Mouse (Mus musculus) spleen, adult 12 weeks (tissue): Measurements from ENCODE around the gene Fat3.

Source experiments
- DNase-seq: peaks from one replicate; pipeline ENCODE4 v3.0.0; 2022; ENCODE audit warnings: low spot score

Fat3 gene

DNA sequence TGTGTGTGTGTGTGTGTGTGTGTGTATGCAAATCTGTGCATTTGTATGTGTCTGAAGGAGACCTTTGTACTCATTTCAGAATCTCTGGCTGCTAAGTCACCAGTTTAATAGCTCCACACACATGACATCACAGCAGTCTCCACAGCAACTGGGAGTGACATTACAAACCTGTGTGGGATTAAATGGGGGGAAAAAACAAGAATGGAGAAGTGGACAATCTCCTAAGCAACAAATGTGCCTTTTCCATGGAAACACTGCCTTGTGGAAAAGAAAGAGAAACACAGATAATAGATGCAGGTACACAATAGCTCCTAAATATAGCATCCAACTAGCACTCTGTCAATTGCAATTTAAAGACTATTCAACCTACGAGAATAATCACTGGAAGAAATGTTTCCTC, 353.4 kb downstream of the Fat3 start:
- no peak for DNase-seq

DNA sequence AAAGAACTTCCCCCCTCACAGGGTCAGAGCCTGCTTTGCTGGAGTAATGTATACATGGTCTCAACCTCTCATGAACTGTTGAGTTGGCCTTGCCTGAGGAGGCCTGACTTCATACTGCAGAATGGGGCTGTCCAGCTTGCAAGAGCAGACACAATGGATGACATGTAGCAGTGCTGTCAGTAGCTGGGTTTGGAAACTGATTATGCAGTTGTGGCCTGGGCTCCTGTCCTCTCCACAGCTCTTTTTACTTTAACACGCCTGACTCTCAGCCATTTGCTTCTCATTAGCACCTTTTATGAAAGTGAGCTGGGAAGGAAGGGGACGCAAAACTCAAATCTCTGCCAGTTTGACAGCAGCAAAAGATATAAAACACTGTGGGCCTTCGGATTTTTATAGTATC, 356.4 kb downstream of the Fat3 start:
- no peak for DNase-seq

DNA sequence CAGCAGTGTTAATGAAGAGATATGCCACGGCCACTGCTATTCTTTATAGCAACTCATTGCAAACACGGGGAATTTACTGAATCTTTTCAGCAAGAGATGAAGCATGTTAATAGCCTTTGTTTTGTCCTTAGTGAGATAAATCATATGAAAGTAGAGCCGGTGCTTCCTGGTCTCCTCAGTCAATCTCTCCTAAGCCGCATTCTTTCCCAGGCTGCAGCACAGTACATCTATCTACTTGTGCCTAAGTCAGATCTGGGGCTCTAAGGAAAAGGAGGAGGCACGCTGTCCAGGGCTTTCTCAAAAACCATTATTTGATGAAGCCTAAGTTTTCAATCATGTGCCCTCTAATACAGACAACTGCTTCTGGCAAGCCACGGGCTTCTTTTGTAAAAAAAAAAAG, 361.8 kb downstream of the Fat3 start:
- DNase-seq = no peak

DNA sequence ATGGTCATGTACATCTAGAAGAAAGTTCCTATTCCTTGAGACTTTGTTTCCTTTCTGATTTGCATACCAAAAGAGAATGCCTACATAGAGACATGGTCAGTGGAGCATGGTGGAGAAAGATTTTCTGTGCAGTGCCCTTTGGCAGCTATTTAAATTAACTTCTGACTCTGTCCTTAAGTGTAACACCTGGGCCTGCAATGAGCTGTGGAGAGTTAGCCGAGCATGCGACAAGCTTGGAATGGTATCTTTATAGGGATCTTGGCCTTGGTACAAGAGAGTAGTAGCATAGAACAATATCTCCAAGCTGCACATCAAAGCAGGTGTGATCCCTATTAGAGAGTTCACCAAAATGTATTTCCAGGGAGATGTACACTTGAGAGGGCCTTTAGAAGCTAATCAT, 368.0 kb downstream of the Fat3 start:
- no peak for DNase-seq

DNA sequence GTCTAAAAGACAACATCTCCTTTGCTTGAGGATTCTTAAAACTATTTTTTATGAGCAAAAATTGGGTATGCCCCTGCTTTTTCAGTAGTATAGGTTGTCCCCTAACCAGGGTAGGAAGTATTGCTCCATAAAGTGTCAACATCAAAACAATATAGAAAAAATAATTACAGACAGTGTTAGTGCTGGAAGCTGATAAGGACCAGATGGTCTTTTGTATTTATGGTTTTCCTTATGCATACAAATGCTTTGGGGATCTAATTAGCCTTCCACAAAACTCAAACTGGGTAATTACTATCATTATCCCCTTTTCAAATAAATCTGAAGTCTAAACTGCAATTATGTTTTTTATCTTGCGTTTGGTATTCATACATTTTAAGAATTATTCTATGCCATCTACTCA, 368.5 kb downstream of the Fat3 start:
- DNase-seq = no peak

DNA sequence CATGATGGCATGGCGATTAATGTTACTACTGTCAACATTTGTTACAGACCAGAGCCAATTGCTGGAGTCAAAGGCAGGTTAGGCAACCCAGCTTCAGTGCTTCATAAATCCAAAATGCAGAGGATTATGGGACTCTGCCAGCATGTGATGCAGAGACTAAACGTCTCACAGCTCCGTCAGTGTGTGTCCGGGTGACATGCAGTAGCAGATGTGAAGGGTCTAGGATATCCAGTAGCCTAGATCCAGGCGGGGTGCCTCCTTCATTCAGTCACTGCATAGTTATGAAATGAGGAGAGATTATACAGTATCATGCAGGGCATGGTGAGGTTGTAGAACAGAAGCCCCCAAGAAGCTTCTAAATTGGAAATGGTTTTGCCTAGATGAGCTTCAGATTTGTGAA, 379.3 kb downstream of the Fat3 start:
- DNase-seq = no peak

DNA sequence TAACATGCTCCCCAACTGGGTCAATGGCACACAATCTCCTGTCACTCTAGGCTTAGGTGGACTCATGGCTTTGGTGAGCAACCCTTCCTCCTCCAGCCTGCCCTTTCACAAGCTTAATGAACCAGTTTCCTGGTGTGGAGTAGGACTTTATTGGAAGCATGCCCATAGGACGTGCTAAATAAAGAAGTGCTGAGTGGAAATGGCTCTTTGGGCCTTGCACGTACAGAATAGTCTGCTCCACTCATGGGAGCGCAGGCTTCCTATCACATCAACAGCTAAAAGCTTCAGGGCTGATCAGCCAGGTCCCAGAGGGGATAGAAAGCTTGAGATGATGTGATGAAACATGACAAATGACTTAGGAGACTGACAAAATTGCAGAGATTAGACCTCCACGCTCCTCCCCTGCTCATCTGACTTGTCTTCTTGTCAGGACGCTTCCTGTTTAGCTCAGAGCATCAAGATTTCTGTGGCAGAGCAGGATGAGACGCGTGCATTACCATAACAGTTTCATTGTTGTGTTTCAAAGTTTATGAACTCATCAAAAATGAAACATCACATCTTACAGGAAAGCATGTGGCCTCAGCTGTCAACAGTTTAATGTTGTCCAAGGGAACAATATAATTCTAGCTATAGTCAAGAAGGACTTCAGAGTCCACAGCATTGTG, 386.1 kb downstream of the Fat3 start:
- no peak for DNase-seq

DNA sequence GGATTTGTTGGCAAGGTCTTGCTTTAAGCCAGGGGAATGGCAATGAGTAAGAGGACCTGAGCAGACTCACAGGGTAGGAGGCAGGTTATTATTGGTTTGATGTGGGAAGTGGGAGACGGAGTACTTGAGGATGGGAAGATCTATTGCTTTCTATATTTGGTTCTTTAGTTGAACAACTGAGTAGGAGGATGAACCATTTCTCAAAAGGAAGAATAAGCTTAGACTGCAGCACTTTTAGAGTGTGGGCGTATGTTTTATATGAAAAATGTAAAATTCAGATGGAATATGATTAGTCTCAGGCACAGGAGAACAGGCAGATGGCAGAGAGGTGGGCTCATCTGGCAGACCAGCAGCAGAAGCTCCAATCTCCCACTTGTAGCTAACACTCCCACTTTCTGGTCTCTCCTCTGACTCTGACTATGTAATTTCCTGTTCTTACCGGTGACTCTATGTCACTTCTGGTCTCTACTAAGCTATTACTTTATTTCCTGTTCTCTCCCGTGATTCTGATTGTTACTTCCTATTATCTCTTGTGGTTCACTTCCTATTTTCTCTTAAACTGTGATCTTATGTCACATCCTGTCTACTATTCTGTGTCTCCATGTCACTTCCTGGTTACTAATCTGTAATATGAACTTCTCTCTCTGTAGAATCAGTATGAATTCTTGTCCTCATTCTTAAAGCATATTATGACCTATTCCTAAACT, 387.0 kb downstream of the Fat3 start:
- no peak for DNase-seq

DNA sequence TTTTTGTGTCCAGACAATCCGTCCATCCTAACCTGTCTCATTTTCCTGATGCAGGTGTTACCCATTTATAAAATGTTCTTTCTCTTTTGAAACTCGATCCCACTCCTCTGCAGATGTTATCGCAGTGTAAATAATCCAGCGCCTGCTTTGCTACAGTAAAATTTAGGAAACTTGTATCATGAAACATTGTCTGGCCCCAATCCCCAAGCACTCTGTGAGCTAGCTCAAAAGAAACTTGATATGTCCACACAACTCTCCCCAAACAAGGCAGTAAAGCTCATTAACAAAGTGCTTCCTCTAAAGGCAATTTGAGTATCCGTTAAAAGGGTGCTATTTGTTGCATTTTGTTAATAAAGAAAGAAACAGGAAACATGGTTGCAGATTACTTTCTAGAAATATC, 393.2 kb downstream of the Fat3 start:
- DNase-seq = no peak

DNA sequence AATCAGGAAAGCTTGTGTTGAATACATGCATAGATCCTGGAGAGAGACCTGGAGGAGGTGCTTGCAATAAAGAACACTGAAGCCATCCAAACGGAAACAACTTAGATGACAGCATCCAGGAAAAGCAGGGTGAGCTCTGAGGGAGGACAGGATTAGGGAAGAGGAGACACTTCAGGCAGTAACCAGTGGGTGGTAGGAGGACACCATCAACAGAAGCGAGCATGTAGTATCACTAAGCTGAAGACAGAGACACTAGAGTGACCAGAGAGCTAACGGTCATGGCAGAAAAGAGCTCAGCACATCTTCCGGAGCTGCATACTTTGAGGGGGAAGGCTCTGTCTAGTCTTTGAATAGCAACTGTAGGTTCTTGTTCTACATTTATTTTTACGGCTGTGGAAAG, 393.7 kb downstream of the Fat3 start:
- no peak for DNase-seq

DNA sequence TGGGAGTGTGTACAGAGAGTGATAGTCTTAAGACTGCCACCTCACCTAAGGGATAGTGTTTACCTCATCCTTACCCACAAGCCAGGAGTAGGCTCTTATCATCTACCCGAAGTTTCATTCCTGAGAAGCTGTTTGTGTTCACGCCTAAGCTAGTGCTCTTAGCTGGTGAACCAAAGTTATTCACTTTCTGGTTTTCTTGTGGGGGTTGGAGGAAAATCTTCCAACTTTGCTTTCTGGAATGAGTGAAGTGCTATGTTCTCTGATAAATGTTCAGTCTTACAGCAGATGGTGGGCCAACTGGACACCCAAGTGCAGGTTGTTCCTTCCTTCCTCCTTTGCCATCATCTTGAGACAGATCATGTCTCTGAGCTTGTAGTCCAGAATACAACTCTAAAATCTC, 402.5 kb downstream of the Fat3 start:
- DNase-seq = no peak

DNA sequence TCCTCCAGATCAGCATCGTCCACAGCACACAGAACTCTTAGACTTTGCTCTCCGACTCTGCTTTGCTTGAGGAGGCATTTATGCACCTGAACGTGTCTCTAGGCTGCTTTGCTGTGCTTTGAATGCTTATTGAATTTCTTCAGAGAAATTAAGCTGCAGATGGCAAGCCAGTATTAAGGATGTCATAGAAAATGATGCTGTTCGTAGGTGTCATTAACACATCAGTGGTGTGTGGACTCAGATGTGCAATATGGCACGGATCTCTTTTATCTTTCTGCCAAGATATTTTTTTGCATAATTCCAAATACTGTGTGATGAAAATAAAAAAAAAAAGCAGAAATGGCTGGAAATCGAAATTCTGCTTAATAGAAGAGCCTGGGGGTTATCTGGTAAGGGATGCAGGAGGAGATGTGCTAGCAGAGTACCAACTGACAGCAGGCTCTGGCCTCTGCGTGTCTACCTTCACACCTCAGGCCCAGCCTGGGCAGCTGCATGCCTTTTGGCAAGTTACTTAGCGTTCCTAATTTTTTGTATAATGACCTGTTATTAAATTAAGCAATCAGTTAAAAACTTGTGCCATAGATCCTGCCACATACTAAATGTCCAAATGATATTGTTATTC, 407.9 kb downstream of the Fat3 start:
- DNase-seq = no peak

DNA sequence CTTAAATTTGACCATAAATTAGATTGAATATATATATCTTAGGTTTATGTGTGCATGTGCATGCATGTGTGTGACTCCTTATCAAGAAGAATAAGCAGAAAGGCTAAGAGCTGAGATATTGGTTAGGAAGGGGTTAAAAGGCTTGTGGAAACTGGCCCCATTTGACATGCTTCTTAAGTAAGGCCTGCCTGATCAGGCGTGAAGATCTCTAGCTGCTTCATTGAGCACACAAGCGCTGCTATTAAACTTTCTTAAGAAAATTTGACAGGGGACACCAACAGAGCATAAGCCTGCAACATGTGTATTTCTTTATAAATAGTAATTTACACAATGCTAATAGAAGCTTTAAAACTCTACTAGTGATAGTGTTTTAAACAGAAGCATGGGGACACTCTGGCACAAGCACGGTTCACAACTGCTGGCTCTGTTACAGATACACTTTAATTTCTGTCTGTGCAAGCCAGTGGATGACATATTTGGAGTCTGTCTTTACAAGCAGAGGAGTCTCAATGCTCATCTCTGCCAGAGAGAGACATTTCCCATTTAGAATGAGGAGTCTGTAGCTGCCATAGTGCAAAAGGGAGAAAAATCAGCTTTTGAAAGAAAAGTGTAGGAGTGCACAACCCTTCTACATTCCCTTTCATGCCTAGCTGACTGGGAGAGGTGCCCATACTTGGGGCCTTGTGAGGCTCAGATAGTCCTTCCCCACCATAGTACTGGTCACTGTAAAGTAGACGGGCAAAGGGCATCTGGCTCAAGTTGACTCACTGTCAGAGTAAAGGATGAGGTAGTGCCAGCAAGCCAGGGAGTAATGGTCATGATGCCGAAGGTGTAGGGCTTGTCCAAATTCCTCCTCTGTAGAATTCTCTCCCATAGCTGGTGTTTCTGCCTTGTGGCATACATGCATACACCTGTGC, 408.8 kb downstream of the Fat3 start:
- DNase-seq = no peak

DNA sequence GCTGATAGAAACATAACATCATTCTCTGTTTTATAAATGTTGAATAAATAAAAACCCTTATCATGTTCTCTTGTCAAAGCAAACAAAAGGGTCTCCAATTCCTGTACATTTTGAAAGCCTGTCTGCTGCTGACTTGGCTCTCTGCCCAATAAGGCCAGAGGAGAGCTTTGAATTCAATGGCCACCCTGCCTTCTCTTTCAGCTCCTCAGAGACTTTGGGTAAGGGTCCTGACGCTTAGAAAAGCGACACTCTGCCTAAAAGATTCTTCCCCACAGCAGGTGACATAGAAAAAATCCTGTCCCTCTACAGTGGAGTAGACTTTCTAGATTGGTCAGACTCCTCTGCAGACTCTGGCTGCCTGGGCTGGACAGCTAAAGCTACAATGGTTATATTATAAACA, 421.8 kb downstream of the Fat3 start:
- no peak for DNase-seq

DNA sequence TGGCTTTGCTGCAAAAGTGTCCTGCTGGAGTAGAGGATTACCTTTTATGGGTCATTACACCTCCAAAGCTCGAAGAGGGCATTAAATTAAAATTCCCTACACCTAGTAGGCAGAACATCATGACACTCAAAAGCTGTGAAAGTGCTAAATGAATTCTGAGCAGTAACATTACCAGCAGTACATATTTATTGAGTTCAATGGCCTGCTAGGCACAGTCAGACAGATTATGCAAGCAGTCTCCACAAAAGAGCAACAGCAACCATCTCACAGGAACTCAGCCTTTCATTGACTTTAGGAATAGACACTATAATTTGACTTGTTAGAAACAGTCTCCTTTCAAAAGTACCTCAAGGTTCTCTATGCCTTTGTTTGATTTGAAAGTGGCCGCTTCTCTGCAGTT, 426.4 kb downstream of the Fat3 start:
- no peak for DNase-seq

DNA sequence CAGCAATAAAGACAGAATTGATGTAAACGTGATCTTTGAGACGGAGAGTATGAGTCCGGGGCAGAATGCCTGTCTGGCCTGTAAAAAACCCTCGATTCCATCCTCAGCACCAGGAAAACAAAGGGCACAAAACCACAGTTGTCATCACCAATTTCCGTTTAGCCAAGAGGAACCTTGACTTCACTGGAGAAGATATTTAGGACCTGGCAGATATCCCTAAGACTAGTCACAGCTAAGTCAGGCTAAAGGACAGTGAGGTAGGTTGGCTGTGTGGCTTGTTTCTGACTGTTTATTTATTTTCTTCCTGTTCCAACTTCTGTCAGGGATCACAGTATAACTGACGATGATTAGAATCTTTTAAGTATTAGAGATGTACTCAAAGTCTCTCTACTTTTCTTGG, 427.0 kb downstream of the Fat3 start:
- DNase-seq = no peak

DNA sequence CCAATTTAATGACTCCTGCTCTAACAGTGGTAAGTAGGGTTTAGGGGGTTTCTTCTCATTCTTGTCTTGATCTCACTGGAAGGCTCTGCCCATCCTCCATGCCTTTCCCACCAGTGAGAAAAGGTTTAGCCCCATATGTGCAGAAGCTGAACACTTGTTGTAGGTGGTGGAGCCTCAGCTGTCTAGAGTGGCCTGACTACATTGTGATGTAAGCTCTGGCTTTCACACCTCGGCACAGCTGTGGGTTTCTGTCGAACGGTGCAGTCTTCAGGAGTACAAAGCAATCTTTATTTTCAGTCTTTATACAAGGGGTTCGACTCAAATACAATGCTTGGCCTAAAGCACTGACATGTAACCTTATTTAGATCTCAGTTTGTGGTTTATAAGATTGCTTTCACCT, 437.6 kb downstream of the Fat3 start:
- no peak for DNase-seq

DNA sequence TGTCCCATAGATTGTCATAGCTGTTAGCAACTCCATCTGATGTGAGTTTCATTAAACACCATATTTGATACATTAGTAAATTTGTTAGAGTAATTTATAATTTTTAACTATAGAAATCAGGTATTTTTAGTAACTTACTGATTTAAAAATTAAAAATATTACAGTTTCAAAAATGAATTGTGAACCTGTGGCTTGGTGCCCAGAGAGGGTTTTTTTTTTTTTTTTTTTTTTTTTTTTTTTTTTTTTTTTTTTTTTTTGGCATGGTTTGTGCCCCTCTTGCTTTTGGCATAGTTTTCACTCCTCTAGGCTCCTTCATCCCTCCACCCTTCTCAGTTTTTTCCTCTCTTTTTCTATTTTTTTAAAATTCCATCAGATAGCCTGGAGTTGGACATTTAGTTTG, 438.6 kb downstream of the Fat3 start:
- no peak for DNase-seq

DNA sequence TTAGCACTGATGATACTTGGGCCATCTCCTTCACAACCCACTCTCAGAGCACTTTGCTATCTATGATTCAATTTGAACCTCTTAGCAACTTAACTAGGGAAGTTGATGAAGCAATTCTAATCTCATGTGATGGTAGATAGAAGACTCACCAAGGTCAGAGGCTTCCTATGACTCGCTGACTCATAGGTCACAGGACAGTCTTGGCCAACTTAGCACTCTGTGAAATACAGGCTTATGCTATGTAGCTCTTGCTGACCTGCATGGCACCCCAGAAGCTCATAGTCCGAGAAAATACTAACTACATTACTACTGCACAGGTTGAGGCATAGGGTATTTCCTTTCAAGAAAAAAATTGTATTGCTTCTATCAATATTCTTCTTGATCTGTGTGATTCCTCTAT, 454.4 kb downstream of the Fat3 start:
- no peak for DNase-seq

DNA sequence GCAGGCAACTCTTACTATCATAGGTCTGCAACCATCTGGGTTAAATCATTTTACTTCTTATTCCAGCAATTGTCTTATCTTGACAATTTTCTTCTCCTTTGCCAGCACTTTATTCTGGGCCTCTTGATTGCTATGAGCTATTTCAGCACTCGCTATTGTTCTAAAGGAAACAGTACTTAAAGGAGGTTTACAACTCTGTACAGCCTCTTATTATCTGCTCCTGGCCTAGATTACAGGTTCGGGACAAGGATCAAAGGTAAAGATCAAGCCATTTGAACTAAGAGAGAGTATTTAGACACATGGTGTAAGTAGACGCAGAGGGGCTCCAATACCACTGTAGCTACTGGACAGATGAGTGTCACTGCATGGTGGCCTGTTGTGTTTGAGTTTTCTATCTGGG, 463.7 kb downstream of the Fat3 start:
- no peak for DNase-seq

DNA sequence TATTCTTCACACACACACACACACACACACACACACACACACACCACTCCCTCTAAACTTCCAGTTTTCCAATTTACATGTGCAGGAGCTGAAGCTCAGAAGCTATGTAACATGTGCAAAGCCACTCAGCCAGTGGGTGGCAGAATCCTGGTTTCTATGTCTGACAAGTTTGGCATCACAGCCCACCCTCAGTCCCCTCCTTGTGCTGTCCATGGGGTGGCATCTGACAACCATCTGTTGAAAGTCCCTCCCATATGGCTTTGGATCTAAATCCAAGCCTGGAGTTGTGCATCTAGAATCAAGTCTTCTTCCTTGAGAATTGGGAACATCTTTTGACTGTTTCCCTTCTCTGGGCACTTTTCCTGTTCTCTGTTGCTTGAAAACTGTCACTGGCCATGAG, 464.7 kb downstream of the Fat3 start:
- no peak for DNase-seq

DNA sequence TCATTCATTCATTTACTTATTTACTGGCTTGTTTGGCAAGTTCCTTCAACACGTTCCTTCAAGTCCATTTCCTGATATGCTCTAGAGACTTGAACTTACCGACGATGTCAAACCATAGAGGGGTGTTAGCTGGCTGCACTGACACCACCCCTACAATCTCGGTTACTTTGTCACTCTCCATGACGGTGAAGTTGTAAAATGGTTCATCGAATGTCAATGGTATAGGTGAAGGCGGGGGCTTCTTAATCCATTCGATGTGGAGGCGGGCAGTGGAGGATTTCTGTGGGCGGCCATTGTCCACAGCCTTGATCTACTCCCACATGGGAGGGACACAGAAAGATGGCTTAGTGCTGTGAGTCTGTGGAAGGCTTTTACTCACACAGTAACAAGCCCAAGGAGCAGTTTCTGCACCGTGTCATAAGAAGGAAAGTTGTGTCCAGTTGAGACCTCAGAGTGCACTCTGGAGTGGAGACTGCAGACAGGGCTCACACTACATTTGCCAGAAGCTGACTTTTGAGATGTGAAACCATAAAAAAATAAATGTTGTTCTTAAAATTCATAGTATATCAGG, 471.3 kb downstream of the Fat3 start:
- no peak for DNase-seq
